Mouse (Mus musculus) forebrain, embryonic 11.5 days (tissue): ENCODE data around the gene Defb19. TPM values are rescaled to one million over a fixed set of nuclear protein-coding genes. Genes with fewer than 3 reads are reported as not detected.

Experiments used
- ATAC-seq: fragments of 200-750 bp; cut with Nextera tagmentation; replicated peaks from 2 replicates; pipeline ENCODE4 v1.8.0; 2017; ENCODE audit warnings: moderate TSS enrichment; ENCODE audit not compliant: low FRiP score
- DNase-seq: peaks from one replicate; pipeline ENCODE4 v3.0.0-alpha.2; 2017; ENCODE audit warnings: low spot score
- H3K27ac ChIP-seq: fragments of 300-500 bp; sonication (generic); 2 replicates; pipeline ENCODE4 v1.5.1; 2014; ENCODE audit warnings: low read depth, low read length
- H3K27me3 ChIP-seq: fragments of 300-500 bp; sonication (generic); 2 replicates; pipeline ENCODE4 v1.6.1; 2014; ENCODE audit warnings: mild to moderate bottlenecking, low read length, mixed read lengths; ENCODE audit not compliant: control insufficient read depth, insufficient read depth
- H3K36me3 ChIP-seq: fragments of 300-500 bp; sonication (generic); 2 replicates; pipeline ENCODE4 v1.6.1; 2014; ENCODE audit warnings: mild to moderate bottlenecking, low read length, moderate library complexity, mixed read lengths; ENCODE audit not compliant: control insufficient read depth, insufficient read depth
- H3K4me1 ChIP-seq: fragments of 300-500 bp; sonication (generic); replicated peaks from 2 replicates; pipeline ENCODE4 v1.6.1; 2014; ENCODE audit warnings: low read length, mixed read lengths; ENCODE audit not compliant: control insufficient read depth, insufficient read depth
- H3K4me2 ChIP-seq: fragments of 300-500 bp; sonication (generic); 2 replicates; pipeline ENCODE4 v1.6.1; 2014; ENCODE audit warnings: low read depth, mild to moderate bottlenecking, low read length, moderate library complexity, mixed read lengths; ENCODE audit not compliant: severe bottlenecking
- H3K4me3 ChIP-seq: fragments of 300-500 bp; sonication (generic); 2 replicates; pipeline ENCODE4 v1.5.1; 2014; ENCODE audit warnings: low read depth, low read length
- H3K9ac ChIP-seq: fragments of 300-500 bp; sonication (generic); 2 replicates; pipeline ENCODE4 v1.6.1; 2014; ENCODE audit warnings: low read length
- H3K9me3 ChIP-seq: fragments of 300-500 bp; sonication (generic); 2 replicates; pipeline ENCODE4 v1.6.1; 2016; ENCODE audit warnings: low read length, mixed read lengths; ENCODE audit not compliant: control insufficient read depth
- WGBS: fragments of 180-500 bp; shearing (Covaris S2); extraction: QIAGEN DNeasy Blood & Tissue Kit; methylation state at CpG from one replicate; pipeline ENCODE4 v1.1.7; 2014; 5-methylcytosine and 5-hydroxymethylcytosine counted together
- polyA plus RNA-seq: library from polyadenylated mRNA; unstranded; fragments of >200 nt; fragmentation: Nextera tagmentation; extraction: Ambion mirVana; gene quantifications from 2 replicates; pipeline ENCODE4 v1.2.1, GENCODE M21; 2014

The Defb19 gene
- polyA plus RNA-seq, 1 experiment from 2014 or later: not detected

- H3K36me3 ChIP-seq: no peaks in the 10 kb centered on the region
- H3K4me2 ChIP-seq: no peak overlapping the region
- no peaks in the 10 kb centered on the region for H3K27me3 ChIP-seq
- H3K4me3 ChIP-seq: no peak overlapping the region
- no peak overlapping the region for H3K9ac ChIP-seq
- no peaks in the 10 kb centered on the region for H3K9me3 ChIP-seq
- no peak for ATAC-seq
- DNase-seq: no peak
- WGBS: 71% methylated on average over 2 of the region's 2 CpGs
- H3K27ac ChIP-seq: no peak overlapping the region
- no peaks in the 10 kb centered on the region for H3K4me1 ChIP-seq
Measured at GRCm38 (mm10) chr2:152542897-152543296, 37.2 kb downstream of the Defb19 start.

DNA sequence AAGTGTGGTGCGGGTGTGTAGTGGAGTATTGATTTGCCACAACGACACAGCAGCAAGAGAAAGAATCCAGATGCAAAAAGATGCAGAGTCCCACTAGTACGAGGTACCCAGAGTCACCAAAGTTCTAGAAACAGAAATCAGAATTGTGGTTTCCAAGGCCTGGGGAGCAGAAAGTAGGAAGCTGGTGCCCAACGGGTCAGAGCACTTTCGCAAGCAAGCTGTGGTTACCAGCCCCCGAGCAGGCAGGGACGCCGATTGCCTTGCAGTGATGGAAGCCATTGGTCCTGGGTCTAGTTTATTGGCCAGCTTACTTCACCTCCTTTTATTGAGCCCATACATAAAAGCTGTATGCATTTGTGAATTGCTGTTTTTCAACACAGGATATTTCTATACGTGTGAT, 38.1 kb downstream of the Defb19 start:
- Histone ChIP-seq H3K4me2 (no peak overlapping the region), H3K9me3 (no peaks in the 10 kb centered on the region), H3K27me3 (no peaks in the 10 kb centered on the region), H3K27ac (no peak overlapping the region), H3K4me1 (no peaks in the 10 kb centered on the region), H3K9ac (no peak overlapping the region), H3K4me3 (no peak overlapping the region), H3K36me3 (no peaks in the 10 kb centered on the region)
- no peak for DNase-seq
- no peak for ATAC-seq
- WGBS: 91% methylated on average over 9 of the region's 9 CpGs

DNA sequence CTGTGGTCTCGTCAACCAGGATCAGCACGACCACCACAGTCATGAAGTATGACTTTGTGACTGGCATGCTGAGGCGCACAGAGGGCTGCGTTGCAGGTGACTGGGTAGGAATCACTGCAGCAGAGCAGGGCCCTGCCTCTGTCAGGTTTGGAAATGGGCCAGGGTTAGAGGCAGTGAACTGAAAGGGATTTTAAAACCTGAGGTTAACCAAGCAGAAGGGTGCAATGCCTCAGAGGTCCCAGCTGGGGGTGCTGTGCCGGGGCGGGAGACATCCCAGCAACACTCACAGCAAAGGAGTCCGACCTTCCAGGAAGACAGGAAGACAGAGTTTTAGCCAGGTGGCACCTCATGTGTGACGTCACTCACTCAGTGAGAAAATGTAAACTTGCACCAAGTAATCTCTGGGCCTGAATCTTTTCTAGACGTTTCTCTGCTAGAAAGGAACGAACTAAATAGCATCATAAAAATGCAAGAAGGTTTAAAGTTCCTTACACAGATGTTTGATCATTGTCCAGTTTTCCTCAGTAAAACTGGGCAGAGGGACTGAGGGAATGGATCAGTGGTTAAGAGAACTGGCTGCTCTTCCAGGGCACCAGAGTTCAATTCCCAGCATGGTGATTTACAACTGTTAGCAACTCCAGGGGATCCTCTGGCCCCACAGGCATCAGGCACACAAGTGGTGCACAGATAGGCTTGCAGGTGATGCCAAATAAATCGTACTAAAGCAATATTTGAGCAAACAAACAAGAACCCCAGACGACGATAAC, 40.0 kb downstream of the Defb19 start, which contains the start of gene Defb29:
Gene Defb29, minus strand, starts transcription at position 155 of the 767 bp plus-strand sequence.
- Histone ChIP-seq H3K27ac (no peak within 1 kb of the TSS), H3K4me2 (no peak within 1 kb of the TSS), H3K9me3 (no peaks in the 10 kb centered on the region), H3K27me3 (no peaks in the 10 kb centered on the region), H3K36me3 (no peaks in the 10 kb centered on the region), H3K4me1 (no peaks in the 10 kb centered on the region), H3K4me3 (no peak within 1 kb of the TSS), H3K9ac (no peak within 1 kb of the TSS)
- ATAC-seq: no peak
- WGBS: 61% methylated on average over 13 of the region's 13 CpGs
- no peak for DNase-seq

Other genes starting within 250 kb of the Defb19 start
- 94.2 TPM in 2 replicates for gene Rbck1, start 247.7 kb downstream of the Defb19 start, polyA plus RNA-seq
- gene Trib3, start 236.3 kb downstream of the Defb19 start, polyA plus RNA-seq: 1.3 and 2.1 TPM in 2 replicates
- gene Nrsn2, start 203.7 kb downstream of the Defb19 start, polyA plus RNA-seq: 6.3 and 7.6 TPM in 2 replicates
- 20.4 and 22.9 TPM in 2 replicates for gene Sox12, start 182.2 kb downstream of the Defb19 start, polyA plus RNA-seq
- gene Zcchc3, start 165.3 kb downstream of the Defb19 start, polyA plus RNA-seq: 59.4 and 63.9 TPM in 2 replicates
- 0.41 and 0.79 TPM in 2 replicates for gene 6820408C15Rik, start 164.7 kb downstream of the Defb19 start, polyA plus RNA-seq
- not detected in 2 replicates for gene Defb23, start 115.7 kb downstream of the Defb19 start, polyA plus RNA-seq
- gene Defb20, start 103.2 kb downstream of the Defb19 start, polyA plus RNA-seq: not detected in 2 replicates
- not detected in 2 replicates for gene Defb22, start 90.2 kb downstream of the Defb19 start, polyA plus RNA-seq
- not detected in 2 replicates for gene Defb26, start 68.6 kb downstream of the Defb19 start, polyA plus RNA-seq
- gene Defb28, start 62.1 kb downstream of the Defb19 start, polyA plus RNA-seq: not detected in 2 replicates
- not detected in 2 replicates for gene Defb29, start 40.2 kb downstream of the Defb19 start, polyA plus RNA-seq
- gene Gm17416, start 11.0 kb downstream of the Defb19 start, polyA plus RNA-seq: not detected in 2 replicates
- gene Defb21, start 7.6 kb downstream of the Defb19 start, polyA plus RNA-seq: not detected in 2 replicates
- gene Defb45, start 19.1 kb upstream of the Defb19 start, polyA plus RNA-seq: not detected in 2 replicates
- gene Defb36, start 24.0 kb upstream of the Defb19 start, polyA plus RNA-seq: not detected in 2 replicates
- gene Defb25, start 42.7 kb upstream of the Defb19 start, polyA plus RNA-seq: not detected in 2 replicates
- gene Rem1, start 46.6 kb upstream of the Defb19 start, polyA plus RNA-seq: 0.21 and 0.32 TPM in 2 replicates
- gene H13, start 89.1 kb upstream of the Defb19 start, polyA plus RNA-seq: 110 and 112 TPM in 2 replicates
- 37.9 and 39.5 TPM in 2 replicates for gene Mcts2, start 106.7 kb upstream of the Defb19 start, polyA plus RNA-seq
- 51.1 and 53.1 TPM in 2 replicates for gene Id1, start 155.9 kb upstream of the Defb19 start, polyA plus RNA-seq
- gene Cox4i2, start 173.9 kb upstream of the Defb19 start, polyA plus RNA-seq: 4.6 and 5.5 TPM in 2 replicates